Mouse (Mus musculus) lung, postnatal 0 days (tissue): ENCODE results near the gene Susd4.

ENCODE experiments used
- CTCF ChIP-seq: IDR thresholded peaks from 2 replicates; pipeline ENCODE4 v1.5.1; 2016; ENCODE audit warnings: antibody characterized with exemption, mild to moderate bottlenecking
- EP300 ChIP-seq: IDR thresholded peaks from 2 replicates; pipeline ENCODE4 v1.6.1; 2016; ENCODE audit warnings: antibody characterized with exemption, mild to moderate bottlenecking, control low read depth

DNA sequence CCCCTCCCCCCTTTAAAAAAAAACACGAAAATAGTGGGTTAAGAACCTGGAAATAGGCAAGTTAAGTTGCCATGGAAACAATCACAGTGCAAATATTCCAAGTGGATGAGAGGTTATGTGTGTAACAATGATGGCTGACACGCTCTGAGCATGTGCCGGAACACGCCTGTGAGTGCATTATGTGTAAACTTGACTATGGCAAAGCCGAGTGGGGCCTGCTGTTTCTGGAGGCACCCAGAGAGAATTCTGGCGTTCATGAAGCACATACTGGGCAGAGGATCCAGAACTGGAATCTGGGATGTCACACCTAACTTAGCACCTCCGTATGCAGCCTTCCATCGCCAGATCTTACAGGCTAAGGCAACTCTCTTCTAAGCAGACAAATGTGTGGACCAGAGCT lies 10.0 kb upstream of the Susd4 start:
- TF ChIP-seq CTCF: no peak
- no peak for TF ChIP-seq EP300
